8 mouse cellular contexts compared by ENCODE assay signal in genomic region chr2:119662220-119663182, GRCm38 (mm10). TPM values are rescaled to one million over a fixed set of nuclear protein-coding genes. Genes with fewer than 3 reads are reported as not detected.
A peak's percentile ranks its signal among the peaks of the same experiment; 100 is the strongest.
DNase-seq lines count a peak whose midpoint lies in the region; ATAC-seq and TF ChIP-seq lines count a peak whose summit lies in the region.

Gene Ndufaf1, minus strand, starts transcription at chr2:119662827.

- intact Hi-C loops in gastrocnemius, adult 2 months (cut with DNase I), result no loop called here

- peaks cover 27% of the 10 kb centered on the region for H3K36me3 ChIP-seq in megakaryocyte, embryonic 14.5 days (replicated peaks; ENCODE audit: low read length)

- H3K4me1 ChIP-seq in megakaryocyte, embryonic 14.5 days, result peaks cover 7% of the 10 kb centered on the region; the same call in 1 of the 2 replicates

- no peak for TF ChIP-seq CTCF in gastrocnemius, adult 2 months (IDR thresholded peaks at IDR 0.05)

- no peaks in the 10 kb centered on the region for H3K9me3 ChIP-seq in megakaryocyte, embryonic 14.5 days

- H3K4me3 ChIP-seq in gastrocnemius, adult 2 months, result peak within 1 kb of the TSS; percentile 99
- H3K4me3 ChIP-seq in megakaryocyte, embryonic 14.5 days (replicated peaks), result peak within 1 kb of the TSS; percentile 96

- H3K27me3 ChIP-seq in megakaryocyte, embryonic 14.5 days (replicated peaks), result no peaks in the 10 kb centered on the region

- DNase-seq in ZHBTc4 (ENCODE audit: low read depth, low spot score), result peak; percentile 94
- DNase-seq in gastrocnemius, adult 2 months, result peak; percentile 85
- DNase-seq in hindlimb bud, embryonic 11.5 days (ENCODE audit: extremely low spot score, low read depth, low spot score), result peak; percentile 68
- peak; percentile 43 to 88 for DNase-seq in left cerebral cortex, adult 8-10 months (ENCODE audit: low spot score in 2 of 2)
- peak; percentile 89 for DNase-seq in right cerebral cortex, postnatal 10 days (ENCODE audit: low spot score in 2 of 2)
- peak; percentile 72 for DNase-seq in urinary bladder, postnatal 25 days (ENCODE audit: low spot score)

- peak within 1 kb of the TSS; percentile 89 for H3K27ac ChIP-seq in gastrocnemius, adult 2 months

- peak; percentile 91 for ATAC-seq in common myeloid progenitor, adult 5-6 weeks (replicated peaks; ENCODE audit: low read depth, poor library complexity, severe bottlenecking)

RNA-seq across cellular contexts. Expression of gene Ndufaf1, which starts in this region (rescaled TPM):
- total RNA-seq in common myeloid progenitor, adult 5-6 weeks (2017), result 18.6 and 21.1 TPM in 2 replicates
- total RNA-seq in gastrocnemius, adult 2 months (2021), result 10 to 100 TPM; 36.7 to 62.7 TPM
- total RNA-seq in left cerebral cortex, adult 8-10 months (2022), result 10 to 100 TPM; 28.7 to 31.9 (median 29.8) TPM
- 1.1 and 1.6 TPM in 2 replicates for polyA plus RNA-seq in megakaryocyte, embryonic 14.5 days (2012; ENCODE audit: insufficient read depth, low replicate concordance)

Comparison
In these comparisons a context has a peak if more than half of its experiments do, and no peak if none do; other contexts are left out.
1. Peak in every context shown above with its lines: DNase-seq, ATAC-seq, H3K4me3 ChIP-seq and H3K27ac ChIP-seq.